Mouse (Mus musculus): Measurements from ENCODE around the gene Arfip2.

Gene Arfip2

GRCm38 (mm10) chr7:105602860-105603623 lies 37.2 kb downstream of the Arfip2 start:
- Histone ChIP-seq H3K27me3 (ENCODE audit: insufficient read depth, low read length) (no peaks in the 10 kb centered on the region; the same call in 1 of the 2 replicates), H3K4me3 (replicated peaks; ENCODE audit: low read length) (no peak overlapping the region), H3K9me3 (ENCODE audit: low read length) (no peaks in the 10 kb centered on the region), H3K36me3 (ENCODE audit: insufficient read depth, low read length) (no peaks in the 10 kb centered on the region), H3K4me1 (replicated peaks; ENCODE audit: low read depth, low read length) (peaks cover 2% of the 10 kb centered on the region; the same call in 1 of the 2 replicates)
- TF ChIP-seq POU5F1 (IDR thresholded peaks at IDR 0.05; ENCODE audit: borderline replicate concordance, low read length) (no peak), NANOG (IDR thresholded peaks at IDR 0.05; ENCODE audit: borderline replicate concordance, low read length) (no peak), CTCF (conservative IDR thresholded peaks at IDR 0.05; ENCODE audit: low read length) (peak; percentile 71)

GRCm38 (mm10) chr7:105590097-105590496 lies 50.1 kb downstream of the Arfip2 start:
- Histone ChIP-seq H3K36me3 (ENCODE audit: insufficient read depth, low read length) (no peaks in the 10 kb centered on the region), H3K4me1 (replicated peaks; ENCODE audit: low read depth, low read length) (peaks cover 16% of the 10 kb centered on the region), H3K9me3 (ENCODE audit: low read length) (no peaks in the 10 kb centered on the region), H3K27me3 (ENCODE audit: insufficient read depth, low read length) (peaks cover 7% of the 10 kb centered on the region), H3K4me3 (replicated peaks; ENCODE audit: low read length) (0 out of 2 replicates have a peak overlapping the region, but pooled peaks have one; percentile 20)
- no peak for TF ChIP-seq CTCF (conservative IDR thresholded peaks at IDR 0.05; ENCODE audit: low read length)
- no peak for TF ChIP-seq NANOG (IDR thresholded peaks at IDR 0.05; ENCODE audit: borderline replicate concordance, low read length)
- no peak for TF ChIP-seq POU5F1 (IDR thresholded peaks at IDR 0.05; ENCODE audit: borderline replicate concordance, low read length)

- Histone ChIP-seq H3K9me3 (ENCODE audit: low read length) (no peaks in the 10 kb centered on the region), H3K36me3 (ENCODE audit: insufficient read depth, low read length) (no peaks in the 10 kb centered on the region), H3K4me3 (replicated peaks; ENCODE audit: low read length) (no peak overlapping the region), H3K27me3 (ENCODE audit: insufficient read depth, low read length) (peaks cover 9% of the 10 kb centered on the region), H3K4me1 (replicated peaks; ENCODE audit: low read depth, low read length) (peaks cover 16% of the 10 kb centered on the region)
- no peak for TF ChIP-seq NANOG (IDR thresholded peaks at IDR 0.05; ENCODE audit: borderline replicate concordance, low read length)
- TF ChIP-seq CTCF (conservative IDR thresholded peaks at IDR 0.05; ENCODE audit: low read length): no peak
- TF ChIP-seq POU5F1 (IDR thresholded peaks at IDR 0.05; ENCODE audit: borderline replicate concordance, low read length): no peak
Observed at GRCm38 (mm10) chr7:105588325-105588912, 51.8 kb downstream of the Arfip2 start.
